Mouse (Mus musculus) kidney, adult 2 months (tissue): ENCODE data around the gene Eno2.

Experiments used
- CTCF ChIP-seq: fragments of 200-500 bp; conservative IDR thresholded peaks from 2 replicates; pipeline ENCODE4 v1.5.1; 2011; ENCODE audit warnings: low read depth, mild to moderate bottlenecking, control low read depth, low read length, moderate library complexity, mixed read lengths; ENCODE audit not compliant: insufficient read depth, insufficient read length
- POLR2A ChIP-seq: fragments of 200-500 bp; IDR thresholded peaks from one replicate; pipeline ENCODE4 v1.6.1; 2011; ENCODE audit warnings: low read depth, low read length, control low read depth

DNA sequence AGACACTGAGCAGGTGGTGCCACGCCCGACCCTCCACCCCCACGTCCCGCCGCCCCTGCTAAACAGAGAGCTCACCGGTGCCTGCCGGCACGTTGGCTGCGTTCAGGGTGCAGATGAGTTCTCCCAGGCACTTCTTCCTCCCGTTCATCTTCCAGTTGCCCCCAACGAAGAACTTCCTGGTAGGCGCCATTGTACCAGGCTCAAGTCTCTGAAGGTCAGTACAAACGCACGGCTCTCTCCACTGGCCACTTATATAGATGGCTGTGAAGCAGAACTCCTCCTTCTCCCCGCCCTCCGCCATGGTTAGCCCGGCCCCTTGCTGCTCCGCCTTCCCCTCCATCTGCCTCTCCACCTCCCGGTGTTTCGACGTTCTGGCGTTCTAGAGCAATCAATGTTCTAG lies 44.5 kb upstream of the Eno2 start, which contains the start of gene Tpi1:
- TF ChIP-seq CTCF, result 0 out of 2 replicates have a peak, but pooled peaks have one; percentile 1
- peak; percentile 97 for TF ChIP-seq POLR2A
